ENCODE assay signal across 25 mouse cellular contexts in genomic region chr4:128766929-128767328, GRCm38 (mm10). TPM values are rescaled to one million over a fixed set of nuclear protein-coding genes. Genes with fewer than 3 reads are reported as not detected.
DNase-seq lines count a peak whose midpoint lies in the region; ATAC-seq lines count a peak whose summit lies in the region.
"Had no signal": no experiment of that assay in that cellular context is flagged by ENCODE, and none has a peak within 500 bp of the region (broad histone marks: within the 10 kb centered on the region; RNA-seq: fewer than 3 reads in every experiment).

No protein-coding gene starts in this region.

- no peak overlapping the region for H3K4me2 ChIP-seq in kidney, embryonic 16.5 days (replicated peaks; ENCODE audit: low read depth, low read length)
- H3K4me2 ChIP-seq: forebrain, embryonic 15.5 days; hindbrain, embryonic 15.5 days; liver, embryonic 12.5 days; midbrain, embryonic 11.5 days had no signal

- ATAC-seq in cerebellum, adult (ENCODE audit: insufficient number of reproducible peaks, low FRiP score, low TSS enrichment), result no peak
- ATAC-seq in kidney, embryonic 16.5 days (ENCODE audit: low FRiP score, low TSS enrichment), result no peak
- ATAC-seq: forebrain, embryonic 15.5 days; inflammation-experienced regulatory T-cells, adult 6 months; liver, embryonic 12.5 days; liver, postnatal 0 days; midbrain, embryonic 16.5 days had no signal

- DNase-seq in cerebellum, postnatal 14 days, result peak; percentile 61 to 73
- DNase-seq in urinary bladder, postnatal 14 days (ENCODE audit: low spot score), result peak; percentile 56
- DNase-seq in urinary bladder, postnatal 10 days (ENCODE audit: low spot score), result no peak
- DNase-seq in cerebellum, postnatal 25 days, result peak; percentile 53 to 58
- DNase-seq in adrenal gland, postnatal 25 days, result no peak
- DNase-seq: adrenal gland, postnatal 36 days; B cell, adult 2 months; gastrocnemius, postnatal 36 days; heart, postnatal 14 days; kidney, adult 11 months; liver, postnatal 0 days; lung, postnatal 36 days; right cerebral cortex, adult 18-20 months; spleen, adult 18-20 months had no signal

- 0 out of 2 replicates have a peak, but pooled peaks cover under 1% of the 10 kb centered on the region for H3K36me3 ChIP-seq in kidney, embryonic 16.5 days (ENCODE audit: insufficient read depth, low read length)
- H3K36me3 ChIP-seq: hindbrain, embryonic 15.5 days had no signal

- 92% methylated on average over 20 of the region's 20 CpGs for WGBS in kidney, embryonic 16.5 days

- H3K9me3 ChIP-seq in kidney, embryonic 16.5 days (ENCODE audit: low read length), result peaks cover 9% of the 10 kb centered on the region
- H3K9me3 ChIP-seq: hindbrain, embryonic 15.5 days had no signal

- H3K9ac ChIP-seq in kidney, embryonic 16.5 days (replicated peaks; ENCODE audit: low read length), result no peak overlapping the region
- H3K9ac ChIP-seq: forebrain, embryonic 15.5 days; hindbrain, embryonic 15.5 days; liver, embryonic 12.5 days; liver, postnatal 0 days had no signal

- no peak overlapping the region for H3K27ac ChIP-seq in kidney, embryonic 16.5 days (ENCODE audit: low read length)
- H3K27ac ChIP-seq: forebrain, embryonic 10.5 days; forebrain, embryonic 15.5 days; hindbrain, embryonic 10.5 days; hindbrain, embryonic 15.5 days; liver, embryonic 12.5 days had no signal

- H3K27me3 ChIP-seq in kidney, embryonic 16.5 days (ENCODE audit: insufficient read depth, low read length), result no peaks in the 10 kb centered on the region
- H3K27me3 ChIP-seq: forebrain, embryonic 15.5 days; hindbrain, embryonic 15.5 days had no signal

- no peak overlapping the region for H3K4me3 ChIP-seq in kidney, embryonic 16.5 days (ENCODE audit: low read length)
- H3K4me3 ChIP-seq: forebrain, embryonic 10.5 days; forebrain, embryonic 15.5 days; hindbrain, embryonic 10.5 days; hindbrain, embryonic 15.5 days; liver, embryonic 12.5 days had no signal

- peaks cover 13% of the 10 kb centered on the region; the same call in 1 of the 2 replicates for H3K4me1 ChIP-seq in kidney, embryonic 16.5 days (ENCODE audit: insufficient read depth, low read length)
- H3K4me1 ChIP-seq: forebrain, embryonic 15.5 days; liver, embryonic 12.5 days had no signal

RNA-seq across cellular contexts. Expression of gene A3galt2, which starts 11.8 kb away (rescaled TPM):
- 0.27 TPM in 1 of 2 replicates, not detected in the other for total RNA-seq in adrenal gland, postnatal 25 days (2021)
- polyA plus RNA-seq in kidney, embryonic 16.5 days (2015; fragmentation: Nextera tagmentation; extraction: Ambion mirVana), result 0.24 and 0.35 TPM in 2 replicates
- total RNA-seq: gastrocnemius, adult 18-20 months had no signal
- polyA plus RNA-seq: liver, postnatal 0 days had no signal

RNA-seq across cellular contexts. Expression of gene Zfp362, which starts 38.9 kb away (rescaled TPM):
- total RNA-seq in adrenal gland, postnatal 25 days (2021), result 30.3 and 38.6 TPM in 2 replicates
- 46.1 and 47.5 TPM in 2 replicates for polyA plus RNA-seq in kidney, embryonic 16.5 days (2015; fragmentation: Nextera tagmentation; extraction: Ambion mirVana)

Comparison
In these comparisons a context has a peak if more than half of its experiments do, and no peak if none do; other contexts are left out.
1. DNase-seq: peak in cerebellum, postnatal 14 days (2 of 2), urinary bladder, postnatal 14 days (single experiment) and cerebellum, postnatal 25 days (2 of 2); none in urinary bladder, postnatal 10 days (single experiment) and adrenal gland, postnatal 25 days (single experiment).